Comparison of ENCODE assay signal across 13 mouse cellular contexts in the genomic region with DNA sequence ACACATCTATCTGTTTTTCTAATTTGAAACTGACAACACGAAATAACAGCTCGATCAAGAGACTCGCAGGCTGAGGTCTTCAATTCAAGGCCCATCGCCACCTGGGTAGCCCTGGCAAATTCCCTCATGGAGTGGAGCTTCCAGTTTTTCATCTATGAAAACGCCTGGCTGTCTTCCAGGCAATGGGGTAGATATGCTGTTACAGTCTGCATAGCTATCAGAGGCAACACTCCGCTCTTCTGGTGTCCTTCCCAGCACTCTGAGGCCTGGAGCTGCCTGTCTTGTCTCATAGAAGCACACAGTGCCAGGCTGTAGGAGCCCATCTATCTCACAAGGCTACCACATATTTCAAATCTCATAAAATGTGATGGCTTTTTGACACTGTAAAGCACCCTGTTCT.
DNase-seq lines count a peak whose midpoint lies in the region; ATAC-seq and TF ChIP-seq lines count a peak whose summit lies in the region.
"Had no signal": no experiment of that assay in that cellular context is flagged by ENCODE, and none has a peak within 500 bp of the region (broad histone marks: within the 10 kb centered on the region; RNA-seq: fewer than 3 reads in every experiment).

No protein-coding gene starts in this region.

- 81% methylated on average over 6 of the region's 6 CpGs for WGBS in midbrain, embryonic 13.5 days
- WGBS in midbrain, embryonic 10.5 days = 83% methylated on average over 6 of the region's 6 CpGs
- 70% methylated on average over 6 of the region's 6 CpGs for WGBS in embryonic facial prominence, embryonic 14.5 days
- 60% methylated on average over 6 of the region's 6 CpGs for WGBS in hindbrain, embryonic 14.5 days
- WGBS in thymus, adult 2 months = 87% methylated on average over 6 of the region's 6 CpGs

- no peak overlapping the region for H3K4me3 ChIP-seq in midbrain, embryonic 13.5 days (replicated peaks)
- no peak overlapping the region for H3K4me3 ChIP-seq in midbrain, embryonic 10.5 days
- no peak overlapping the region for H3K4me3 ChIP-seq in embryonic facial prominence, embryonic 14.5 days (ENCODE audit: low read depth, low read length)
- H3K4me3 ChIP-seq in hindbrain, embryonic 14.5 days (replicated peaks; ENCODE audit: low read length) = no peak overlapping the region
- no peak overlapping the region for H3K4me3 ChIP-seq in thymus, adult 2 months (ENCODE audit: control insufficient read depth, insufficient read depth, low read length)
- H3K4me3 ChIP-seq: liver, embryonic 12.5 days; neural tube, embryonic 12.5 days had no signal

- no peak overlapping the region for H3K9ac ChIP-seq in midbrain, embryonic 13.5 days (replicated peaks)
- H3K9ac ChIP-seq in embryonic facial prominence, embryonic 14.5 days (ENCODE audit: low read depth, low read length) = no peak overlapping the region
- H3K9ac ChIP-seq in hindbrain, embryonic 14.5 days = no peak overlapping the region
- H3K9ac ChIP-seq: liver, embryonic 12.5 days; neural tube, embryonic 12.5 days had no signal

- H3K27me3 ChIP-seq in midbrain, embryonic 13.5 days = no peaks in the 10 kb centered on the region
- H3K27me3 ChIP-seq in midbrain, embryonic 10.5 days (ENCODE audit: low read depth, poor library complexity, severe bottlenecking) = no peaks in the 10 kb centered on the region
- no peaks in the 10 kb centered on the region for H3K27me3 ChIP-seq in embryonic facial prominence, embryonic 14.5 days (replicated peaks; ENCODE audit: control insufficient read depth, insufficient read depth, low read length)
- H3K27me3 ChIP-seq in hindbrain, embryonic 14.5 days (ENCODE audit: control insufficient read depth, insufficient read depth, low read length) = no peaks in the 10 kb centered on the region
- H3K27me3 ChIP-seq in thymus, adult 2 months (ENCODE audit: control insufficient read depth, insufficient read depth, low read length) = no peaks in the 10 kb centered on the region
- H3K27me3 ChIP-seq: liver, embryonic 12.5 days; neural tube, embryonic 12.5 days had no signal

- H3K36me3 ChIP-seq in midbrain, embryonic 13.5 days = no peaks in the 10 kb centered on the region
- no peaks in the 10 kb centered on the region for H3K36me3 ChIP-seq in midbrain, embryonic 10.5 days
- H3K36me3 ChIP-seq in embryonic facial prominence, embryonic 14.5 days (ENCODE audit: control insufficient read depth, insufficient read depth, low read length) = no peaks in the 10 kb centered on the region
- H3K36me3 ChIP-seq in hindbrain, embryonic 14.5 days (replicated peaks; ENCODE audit: control insufficient read depth, insufficient read depth) = no peaks in the 10 kb centered on the region
- H3K36me3 ChIP-seq in thymus, adult 2 months (ENCODE audit: control insufficient read depth, insufficient read depth, low read length) = no peaks in the 10 kb centered on the region
- H3K36me3 ChIP-seq: liver, embryonic 12.5 days; neural tube, embryonic 12.5 days had no signal

- peaks cover 51% of the 10 kb centered on the region for H3K4me1 ChIP-seq in midbrain, embryonic 13.5 days (replicated peaks)
- H3K4me1 ChIP-seq in midbrain, embryonic 10.5 days = peaks cover 24% of the 10 kb centered on the region
- peaks cover 30% of the 10 kb centered on the region for H3K4me1 ChIP-seq in embryonic facial prominence, embryonic 14.5 days (ENCODE audit: control insufficient read depth, insufficient read depth, low read length)
- H3K4me1 ChIP-seq in hindbrain, embryonic 14.5 days (replicated peaks; ENCODE audit: control insufficient read depth, insufficient read depth, low read length) = peaks cover 19% of the 10 kb centered on the region
- no peaks in the 10 kb centered on the region for H3K4me1 ChIP-seq in thymus, adult 2 months (replicated peaks; ENCODE audit: control insufficient read depth, insufficient read depth, low read length)
- H3K4me1 ChIP-seq: liver, embryonic 12.5 days had no signal

- no peak for TF ChIP-seq POLR2A in thymus, adult 2 months (IDR thresholded peaks at IDR 0.05; ENCODE audit: control insufficient read depth, extremely low read depth, insufficient read depth, low read length, poor library complexity)

- TF ChIP-seq CTCF in thymus, adult 2 months (IDR thresholded peaks at IDR 0.05; ENCODE audit: borderline replicate concordance, control insufficient read depth, extremely low read depth, insufficient read depth, low read length, poor library complexity) = no peak

- 0 out of 2 replicates have a peak, but pooled peaks have one; percentile 35 for ATAC-seq in midbrain, embryonic 13.5 days
- 0 out of 2 replicates have a peak, but pooled peaks have one; percentile 35 for ATAC-seq in embryonic facial prominence, embryonic 14.5 days (ENCODE audit: low read depth)
- ATAC-seq in hindbrain, embryonic 14.5 days (ENCODE audit: low FRiP score) = no peak
- no peak for ATAC-seq in megakaryocyte, adult 5-6 weeks (ENCODE audit: poor library complexity, severe bottlenecking)
- ATAC-seq: intestine, postnatal 0 days; liver, embryonic 12.5 days had no signal

- H3K27ac ChIP-seq in midbrain, embryonic 13.5 days = no peak overlapping the region
- H3K27ac ChIP-seq in midbrain, embryonic 10.5 days (replicated peaks) = no peak overlapping the region
- H3K27ac ChIP-seq in embryonic facial prominence, embryonic 14.5 days (replicated peaks; ENCODE audit: low read depth, low read length) = no peak overlapping the region
- no peak overlapping the region for H3K27ac ChIP-seq in hindbrain, embryonic 14.5 days
- H3K27ac ChIP-seq in thymus, adult 2 months (ENCODE audit: control insufficient read depth, insufficient read depth, low read length) = no peak overlapping the region
- H3K27ac ChIP-seq: liver, embryonic 12.5 days; neural tube, embryonic 12.5 days had no signal

- DNase-seq in heart, adult 11 months = peak; percentile 75
- no peak for DNase-seq in heart, postnatal 36 days
- DNase-seq in midbrain, embryonic 10.5 days (ENCODE audit: low spot score) = no peak
- DNase-seq in embryonic facial prominence, embryonic 14.5 days (ENCODE audit: low spot score) = peak; percentile 39
- DNase-seq in hindbrain, embryonic 14.5 days (ENCODE audit: low spot score) = peak; percentile 39
- no peak for DNase-seq in thymus, adult 2 months
- DNase-seq: gastrocnemius, postnatal 14 days; lung, postnatal 4 days had no signal

- H3K9me3 ChIP-seq in midbrain, embryonic 13.5 days = no peaks in the 10 kb centered on the region
- no peaks in the 10 kb centered on the region for H3K9me3 ChIP-seq in midbrain, embryonic 10.5 days (replicated peaks)
- no peaks in the 10 kb centered on the region for H3K9me3 ChIP-seq in embryonic facial prominence, embryonic 14.5 days (ENCODE audit: control insufficient read depth, low read length)
- H3K9me3 ChIP-seq in hindbrain, embryonic 14.5 days (ENCODE audit: control insufficient read depth, low read length) = no peaks in the 10 kb centered on the region
- H3K9me3 ChIP-seq: liver, embryonic 12.5 days; neural tube, embryonic 12.5 days had no signal

- intact Hi-C loops in heart, postnatal 36 days (cut with DNase I) = no loop called here

- H3K4me2 ChIP-seq in midbrain, embryonic 13.5 days (replicated peaks) = no peak overlapping the region
- H3K4me2 ChIP-seq in embryonic facial prominence, embryonic 14.5 days (ENCODE audit: low read depth, low read length) = no peak overlapping the region
- H3K4me2 ChIP-seq in hindbrain, embryonic 14.5 days (replicated peaks) = no peak overlapping the region
- H3K4me2 ChIP-seq: liver, embryonic 12.5 days; neural tube, embryonic 12.5 days had no signal

Comparison
In these comparisons a context has a peak if more than half of its experiments do, and no peak if none do; other contexts are left out.
1. DNase-seq: peak in heart, adult 11 months (single experiment), embryonic facial prominence, embryonic 14.5 days (single experiment) and hindbrain, embryonic 14.5 days (single experiment); none in heart, postnatal 36 days (0 of 2), midbrain, embryonic 10.5 days (single experiment) and thymus, adult 2 months (single experiment).
2. ATAC-seq: peak in midbrain, embryonic 13.5 days (single experiment) and embryonic facial prominence, embryonic 14.5 days (single experiment); none in hindbrain, embryonic 14.5 days (single experiment) and megakaryocyte, adult 5-6 weeks (single experiment).